Mouse (Mus musculus) neural tube, embryonic 15.5 days (tissue): ENCODE results near the gene Mbl1. TPM values are rescaled to one million over a fixed set of nuclear protein-coding genes. Genes with fewer than 3 reads are reported as not detected.

Experiments used
- ATAC-seq: fragments of 200-750 bp; cut with Nextera tagmentation; 2 replicates; pipeline ENCODE4 v1.8.0; 2017; ENCODE audit warnings: mild to moderate bottlenecking, moderate TSS enrichment, moderate library complexity; ENCODE audit not compliant: low FRiP score
- H3K27ac ChIP-seq: fragments of 300-500 bp; sonication (generic); replicated peaks from 2 replicates; pipeline ENCODE4 v1.5.1; 2015; ENCODE audit warnings: mild to moderate bottlenecking, inconsistent platforms
- H3K27me3 ChIP-seq: fragments of 300-500 bp; sonication (generic); replicated peaks from 2 replicates; pipeline ENCODE4 v1.6.1; 2015; ENCODE audit warnings: inconsistent platforms
- H3K36me3 ChIP-seq: fragments of 300-500 bp; sonication (generic); 2 replicates; pipeline ENCODE4 v1.6.1; 2015; ENCODE audit warnings: inconsistent platforms
- H3K4me1 ChIP-seq: fragments of 300-500 bp; sonication (generic); 2 replicates; pipeline ENCODE4 v1.6.1; 2015; ENCODE audit warnings: inconsistent platforms
- H3K4me2 ChIP-seq: fragments of 300-500 bp; sonication (generic); 2 replicates; pipeline ENCODE4 v1.6.1; 2015; ENCODE audit warnings: inconsistent platforms, mild to moderate bottlenecking, moderate library complexity
- H3K4me3 ChIP-seq: fragments of 300-500 bp; sonication (generic); replicated peaks from 2 replicates; pipeline ENCODE4 v1.5.1; 2015; ENCODE audit warnings: mild to moderate bottlenecking, inconsistent platforms
- H3K9ac ChIP-seq: fragments of 300-500 bp; sonication (generic); replicated peaks from 2 replicates; pipeline ENCODE4 v1.6.1; 2015; ENCODE audit warnings: mild to moderate bottlenecking, inconsistent platforms
- H3K9me3 ChIP-seq: fragments of 300-500 bp; sonication (generic); replicated peaks from 2 replicates; pipeline ENCODE4 v1.6.1; 2016; ENCODE audit warnings: inconsistent platforms
- WGBS: fragments of 180-500 bp; shearing (Covaris S2); methylation state at CpG from one replicate; pipeline ENCODE4 v1.1.7; 2015; ENCODE audit warnings: mixed read lengths; 5-methylcytosine and 5-hydroxymethylcytosine counted together
- polyA plus RNA-seq: library from polyadenylated mRNA; unstranded; fragments of >200 nt; fragmentation: Nextera tagmentation; extraction: Ambion mirVana; gene quantifications from 2 replicates; pipeline ENCODE4 v1.2.1, GENCODE M21; 2015

Gene Mbl1
- polyA plus RNA-seq, 1 experiment from 2014 or later: not detected

DNA sequence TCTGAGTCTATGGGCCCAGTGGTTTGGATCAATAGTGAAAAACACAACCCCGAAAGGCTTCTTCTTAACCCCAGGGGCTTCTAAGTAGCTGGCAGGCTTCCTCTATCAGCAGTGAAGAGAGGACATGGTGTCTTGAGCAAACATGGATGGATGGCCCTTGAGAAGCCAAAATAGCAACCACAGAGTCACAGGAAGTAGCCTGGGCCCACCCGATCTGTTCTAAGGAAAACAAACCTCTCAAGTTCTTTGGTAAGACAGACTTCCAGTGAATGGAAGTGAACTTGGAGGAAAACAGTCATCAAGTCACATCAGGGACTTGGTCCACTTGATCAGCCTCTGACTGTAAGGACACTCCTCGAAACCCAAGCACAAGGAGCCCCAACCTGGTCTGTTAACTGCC lies 4.3 kb upstream of the Mbl1 start:
- no peaks in the 10 kb centered on the region for H3K36me3 ChIP-seq
- no peak overlapping the region for H3K4me3 ChIP-seq
- no peak for ATAC-seq
- no peak overlapping the region for H3K4me2 ChIP-seq
- H3K27ac ChIP-seq: no peak overlapping the region
- 86% methylated on average over 3 of the region's 3 CpGs for WGBS
- H3K9me3 ChIP-seq: no peaks in the 10 kb centered on the region
- H3K4me1 ChIP-seq: no peaks in the 10 kb centered on the region
- H3K27me3 ChIP-seq: no peaks in the 10 kb centered on the region
- H3K9ac ChIP-seq: no peak overlapping the region

DNA sequence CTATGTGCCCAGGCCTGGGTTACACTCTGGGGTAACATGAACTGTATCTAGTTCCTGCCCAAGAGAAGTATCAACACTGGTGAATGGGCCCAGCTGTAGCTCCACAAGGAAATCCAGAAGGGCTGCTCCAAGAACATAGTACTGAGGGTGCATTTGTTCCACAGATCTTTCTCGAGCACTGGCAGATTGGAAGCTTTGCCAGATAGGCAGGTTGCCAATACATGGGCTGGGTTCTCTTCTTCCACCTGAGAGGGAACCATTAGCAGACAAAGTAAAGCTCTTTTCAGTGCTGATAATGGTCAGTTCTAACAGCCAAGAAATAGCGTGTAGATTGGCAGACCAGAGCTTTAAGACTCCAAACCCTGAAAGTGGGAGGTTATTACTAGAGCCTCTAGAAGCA lies 3.9 kb upstream of the Mbl1 start:
- no peaks in the 10 kb centered on the region for H3K9me3 ChIP-seq
- H3K4me3 ChIP-seq: no peak overlapping the region
- H3K4me1 ChIP-seq: no peaks in the 10 kb centered on the region
- no peaks in the 10 kb centered on the region for H3K36me3 ChIP-seq
- no peak for ATAC-seq
- no peak overlapping the region for H3K4me2 ChIP-seq
- no peak overlapping the region for H3K9ac ChIP-seq
- WGBS: 72% methylated on average over 2 of the region's 2 CpGs
- no peaks in the 10 kb centered on the region for H3K27me3 ChIP-seq
- H3K27ac ChIP-seq: no peak overlapping the region

DNA sequence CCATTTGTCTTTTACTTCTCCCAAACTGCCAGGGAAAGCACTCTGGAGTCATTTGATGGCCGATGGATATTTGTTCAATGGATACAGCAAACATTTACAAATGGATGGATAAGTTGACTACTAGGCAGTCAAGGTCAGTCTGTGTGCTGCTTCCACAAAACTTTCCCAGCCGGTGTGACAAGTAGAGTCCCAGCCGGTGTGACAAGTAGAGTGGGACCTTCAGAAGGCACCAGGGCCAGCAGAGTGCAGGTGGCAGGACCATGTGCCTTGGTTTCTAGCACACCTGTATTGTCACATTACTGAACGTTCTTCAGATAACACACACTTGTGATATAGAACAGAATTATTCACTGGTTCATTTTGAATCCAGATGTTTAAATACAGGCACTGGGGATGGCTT lies 8.8 kb downstream of the Mbl1 start:
- Histone ChIP-seq H3K27me3 (no peaks in the 10 kb centered on the region), H3K27ac (no peak overlapping the region), H3K9me3 (no peaks in the 10 kb centered on the region), H3K4me3 (no peak overlapping the region), H3K9ac (no peak overlapping the region), H3K4me2 (no peak overlapping the region), H3K36me3 (no peaks in the 10 kb centered on the region), H3K4me1 (no peaks in the 10 kb centered on the region)
- ATAC-seq: no peak
- WGBS: 88% methylated on average over 4 of the region's 4 CpGs

DNA sequence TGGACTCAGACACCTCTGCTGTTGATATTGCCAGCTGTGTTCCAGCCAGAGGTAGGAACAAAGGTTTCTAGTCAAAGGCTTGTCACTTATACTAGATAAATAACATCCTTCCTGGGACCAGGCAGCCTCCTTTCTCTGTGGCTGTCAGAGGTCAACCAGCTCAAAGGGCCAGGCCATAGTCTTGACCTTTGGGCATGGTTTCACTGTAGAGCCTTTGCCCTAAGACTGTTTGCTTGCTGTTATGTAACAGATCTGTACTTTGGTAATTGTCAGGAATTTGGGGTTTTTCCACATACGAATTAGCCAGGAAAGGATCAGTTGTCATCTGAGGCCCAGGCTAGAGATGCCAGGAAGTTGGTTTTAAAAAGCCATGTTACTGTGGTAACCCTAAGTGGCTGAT lies 9.5 kb downstream of the Mbl1 start:
- H3K4me3 ChIP-seq: no peak overlapping the region
- no peaks in the 10 kb centered on the region for H3K36me3 ChIP-seq
- H3K27me3 ChIP-seq: no peaks in the 10 kb centered on the region
- H3K4me2 ChIP-seq: no peak overlapping the region
- H3K4me1 ChIP-seq: no peaks in the 10 kb centered on the region
- no peak overlapping the region for H3K27ac ChIP-seq
- no peak for ATAC-seq
- no peaks in the 10 kb centered on the region for H3K9me3 ChIP-seq
- WGBS: 70% methylated on average over 1 of the region's 1 CpGs
- H3K9ac ChIP-seq: no peak overlapping the region

DNA sequence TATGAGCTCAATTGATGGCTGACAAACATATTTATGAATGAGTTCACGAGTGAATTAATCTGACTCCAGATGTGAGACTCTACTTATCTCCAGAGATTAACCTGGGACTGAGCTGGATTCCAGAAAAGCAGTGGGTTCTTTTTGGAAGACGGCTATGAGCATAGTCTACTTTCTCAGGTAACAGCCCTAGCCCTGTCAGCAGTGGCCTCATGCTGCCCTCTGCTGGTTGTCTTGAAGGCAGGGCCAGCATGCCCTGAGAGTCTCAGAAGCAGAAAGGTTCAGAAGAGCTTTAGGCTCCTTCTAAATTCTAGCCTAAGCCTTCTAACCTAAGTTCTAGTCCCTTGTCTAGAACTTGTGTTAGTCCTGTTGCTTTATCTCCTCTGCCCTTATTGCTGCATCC lies 11.4 kb downstream of the Mbl1 start:
- no peaks in the 10 kb centered on the region for H3K4me1 ChIP-seq
- H3K4me2 ChIP-seq: no peak overlapping the region
- no peak overlapping the region for H3K9ac ChIP-seq
- H3K9me3 ChIP-seq: no peaks in the 10 kb centered on the region
- H3K4me3 ChIP-seq: no peak overlapping the region
- 27% methylated on average over 2 of the region's 2 CpGs for WGBS
- ATAC-seq: no peak
- no peaks in the 10 kb centered on the region for H3K27me3 ChIP-seq
- H3K36me3 ChIP-seq: no peaks in the 10 kb centered on the region
- H3K27ac ChIP-seq: no peak overlapping the region

DNA sequence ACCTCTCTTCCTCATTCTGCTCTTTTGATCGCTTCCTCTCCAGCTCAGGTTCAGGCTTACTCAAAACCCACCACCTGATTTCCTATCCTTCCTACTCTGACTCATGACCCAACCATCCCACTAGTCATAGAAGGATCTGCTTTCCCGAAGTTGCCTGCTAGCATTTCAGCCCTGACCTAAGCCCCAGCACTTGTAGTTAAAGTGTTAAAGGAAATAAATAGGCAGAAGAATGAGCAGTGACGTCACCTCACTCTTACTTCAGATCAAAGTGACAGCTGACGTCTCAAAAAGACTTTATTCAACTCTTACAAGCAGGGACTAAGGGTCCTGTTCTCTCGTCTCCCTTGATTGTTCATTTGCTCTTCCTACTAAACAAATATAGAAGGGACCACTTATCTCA lies 16.0 kb downstream of the Mbl1 start:
- Histone ChIP-seq H3K4me2 (no peak overlapping the region), H3K4me3 (no peak overlapping the region), H3K9ac (no peak overlapping the region), H3K27ac (no peak overlapping the region), H3K36me3 (no peaks in the 10 kb centered on the region), H3K27me3 (no peaks in the 10 kb centered on the region), H3K9me3 (no peaks in the 10 kb centered on the region), H3K4me1 (no peaks in the 10 kb centered on the region)
- no peak for ATAC-seq
- 72% methylated on average over 5 of the region's 5 CpGs for WGBS

DNA sequence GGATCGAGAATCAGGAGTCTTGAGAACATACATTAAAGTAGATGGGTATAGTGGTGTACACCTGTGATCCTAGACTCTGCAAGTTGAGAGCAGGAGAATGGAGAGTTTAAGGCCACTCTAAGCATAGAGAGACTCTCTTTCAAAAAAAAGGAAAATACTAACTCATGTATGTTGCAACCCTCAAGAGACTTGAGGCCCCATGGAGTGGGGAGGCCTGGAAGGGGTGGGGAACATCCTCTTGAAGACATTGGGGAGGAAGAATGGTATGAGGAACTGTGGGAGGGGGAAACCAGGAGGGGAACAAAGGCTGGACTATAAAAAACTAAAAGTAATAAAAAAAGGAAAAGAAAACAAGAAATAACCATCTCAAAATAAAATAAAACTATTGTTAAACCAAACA lies 17.3 kb downstream of the Mbl1 start:
- Histone ChIP-seq H3K4me2 (no peak overlapping the region), H3K9me3 (no peaks in the 10 kb centered on the region), H3K27ac (no peak overlapping the region), H3K36me3 (no peaks in the 10 kb centered on the region), H3K4me3 (no peak overlapping the region), H3K27me3 (no peaks in the 10 kb centered on the region), H3K9ac (no peak overlapping the region), H3K4me1 (no peaks in the 10 kb centered on the region)
- 78% methylated on average over 1 of the region's 1 CpGs for WGBS
- ATAC-seq: no peak

DNA sequence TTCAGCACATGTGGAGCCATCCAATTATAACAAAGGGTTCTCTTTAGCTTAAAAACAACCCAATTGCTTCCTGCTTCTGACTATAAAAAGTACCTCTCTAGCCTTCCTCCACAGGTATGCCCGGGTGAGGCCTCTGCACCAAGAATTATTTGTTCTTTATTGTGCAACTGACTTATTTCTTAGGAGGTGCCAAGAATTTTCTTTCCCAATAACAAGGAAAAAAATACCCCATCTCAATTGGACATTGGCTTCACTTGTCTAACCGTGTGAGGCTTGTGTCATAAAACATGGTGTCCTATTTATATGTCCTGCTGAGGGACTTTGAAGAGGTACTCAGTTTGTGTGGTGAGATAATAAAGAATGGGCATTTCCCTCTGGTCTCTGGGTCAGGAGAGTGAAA lies 19.3 kb downstream of the Mbl1 start:
- Histone ChIP-seq H3K27ac (no peak overlapping the region), H3K9me3 (no peaks in the 10 kb centered on the region), H3K4me2 (no peak overlapping the region), H3K36me3 (no peaks in the 10 kb centered on the region), H3K4me3 (no peak overlapping the region), H3K27me3 (no peaks in the 10 kb centered on the region), H3K4me1 (no peaks in the 10 kb centered on the region), H3K9ac (no peak overlapping the region)
- 80% methylated on average over 2 of the region's 2 CpGs for WGBS
- no peak for ATAC-seq

DNA sequence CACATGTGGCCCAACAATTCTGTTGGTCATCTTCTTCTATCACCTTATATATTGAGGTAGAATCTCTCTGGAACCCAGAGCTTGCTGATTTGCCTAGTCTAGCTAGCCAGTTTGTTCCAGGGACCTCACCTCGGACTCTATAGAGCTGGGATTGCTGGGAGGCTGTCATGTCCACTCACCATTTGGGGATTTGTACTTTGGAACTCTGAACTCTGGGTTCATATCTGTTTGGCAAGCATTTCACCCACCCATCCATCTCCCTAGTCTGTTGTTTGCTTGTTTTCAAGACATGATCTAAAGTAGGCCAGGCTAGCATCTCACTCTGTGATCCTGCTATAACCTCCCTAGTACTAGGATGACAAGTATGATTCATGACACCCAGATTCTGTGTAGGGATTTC lies 23.5 kb downstream of the Mbl1 start:
- no peak for ATAC-seq

DNA sequence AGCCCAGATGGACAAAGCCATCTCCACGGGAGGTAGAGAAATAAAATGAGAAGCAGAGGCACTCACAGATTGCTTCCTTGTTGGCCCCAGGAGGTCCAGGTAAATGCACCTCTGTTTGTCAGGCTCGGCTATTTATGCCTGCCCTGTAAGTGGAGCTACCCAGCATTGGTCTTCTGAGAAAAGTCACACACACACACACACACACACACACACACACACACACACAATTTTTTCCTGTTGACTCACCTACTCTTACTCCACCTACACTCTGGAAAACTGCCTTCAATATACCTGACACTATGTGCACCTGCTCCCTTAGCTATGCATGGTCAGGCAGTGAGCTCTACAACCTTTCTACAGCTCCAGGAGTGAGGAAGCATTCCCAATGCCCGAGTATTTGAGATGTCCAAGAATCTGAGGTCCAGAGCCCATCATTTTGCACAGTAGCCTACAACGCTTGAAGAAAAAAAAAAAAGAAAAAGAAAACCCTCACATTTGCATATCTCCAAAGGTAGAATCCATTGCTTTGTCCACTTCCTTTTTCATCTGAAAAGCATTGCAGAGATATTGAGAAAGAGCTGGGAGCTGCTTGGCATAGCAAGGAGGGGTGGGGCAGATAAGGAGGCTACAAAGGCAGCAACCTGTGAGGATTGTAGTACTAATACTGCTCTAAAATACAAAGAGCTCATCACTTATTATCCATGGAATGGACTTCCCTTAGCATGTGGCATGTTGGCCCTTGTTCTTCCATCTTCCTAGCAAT lies 34.0 kb downstream of the Mbl1 start, which contains the start of gene Sftpd:
TSS of gene Sftpd (minus strand) at position 91 of the 763 bp plus-strand sequence.
- Histone ChIP-seq H3K4me1 (no peaks in the 10 kb centered on the region), H3K27ac (no peak within 1 kb of the TSS), H3K4me3 (no peak within 1 kb of the TSS), H3K9me3 (no peaks in the 10 kb centered on the region), H3K9ac (no peak within 1 kb of the TSS), H3K36me3 (no peaks in the 10 kb centered on the region), H3K4me2 (no peak within 1 kb of the TSS), H3K27me3 (no peaks in the 10 kb centered on the region)
- no peak for ATAC-seq
- 78% methylated on average over 4 of the region's 4 CpGs for WGBS

More for the DNA sequence above, 23.5 kb downstream of the Mbl1 start:
- H3K4me1 ChIP-seq: no peaks in the 10 kb centered on the region
- 73% methylated on average over 1 of the region's 1 CpGs for WGBS
- no peak overlapping the region for H3K4me3 ChIP-seq
- H3K27ac ChIP-seq: no peak overlapping the region
- no peak overlapping the region for H3K9ac ChIP-seq
- H3K36me3 ChIP-seq: no peaks in the 10 kb centered on the region
- H3K4me2 ChIP-seq: no peak overlapping the region
- no peaks in the 10 kb centered on the region for H3K9me3 ChIP-seq
- no peaks in the 10 kb centered on the region for H3K27me3 ChIP-seq

DNA sequence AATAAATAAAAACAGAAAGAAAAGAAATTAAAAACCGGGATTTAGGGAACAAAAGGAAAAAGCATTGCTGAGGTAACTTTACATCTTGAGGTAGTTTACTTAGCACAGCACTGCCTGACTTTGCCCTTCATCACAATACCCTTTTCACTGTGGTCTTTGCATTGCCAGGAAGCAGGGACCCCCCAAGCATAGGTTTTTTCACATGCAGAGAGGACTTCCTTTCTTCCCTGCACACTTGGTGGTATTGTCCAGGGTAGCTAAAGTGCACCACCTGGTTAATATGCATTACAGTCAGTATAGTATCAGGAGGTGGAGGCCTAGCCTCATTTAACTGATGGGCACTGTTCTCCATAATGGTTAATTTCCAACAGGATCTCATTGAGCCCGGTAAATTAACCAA lies 38.2 kb downstream of the Mbl1 start:
- Histone ChIP-seq H3K27ac (no peak overlapping the region), H3K4me2 (no peak overlapping the region), H3K4me3 (no peak overlapping the region), H3K9me3 (no peaks in the 10 kb centered on the region), H3K27me3 (no peaks in the 10 kb centered on the region), H3K4me1 (no peaks in the 10 kb centered on the region), H3K36me3 (no peaks in the 10 kb centered on the region), H3K9ac (no peak overlapping the region)
- ATAC-seq: no peak
- WGBS: 71% methylated on average over 2 of the region's 2 CpGs

DNA sequence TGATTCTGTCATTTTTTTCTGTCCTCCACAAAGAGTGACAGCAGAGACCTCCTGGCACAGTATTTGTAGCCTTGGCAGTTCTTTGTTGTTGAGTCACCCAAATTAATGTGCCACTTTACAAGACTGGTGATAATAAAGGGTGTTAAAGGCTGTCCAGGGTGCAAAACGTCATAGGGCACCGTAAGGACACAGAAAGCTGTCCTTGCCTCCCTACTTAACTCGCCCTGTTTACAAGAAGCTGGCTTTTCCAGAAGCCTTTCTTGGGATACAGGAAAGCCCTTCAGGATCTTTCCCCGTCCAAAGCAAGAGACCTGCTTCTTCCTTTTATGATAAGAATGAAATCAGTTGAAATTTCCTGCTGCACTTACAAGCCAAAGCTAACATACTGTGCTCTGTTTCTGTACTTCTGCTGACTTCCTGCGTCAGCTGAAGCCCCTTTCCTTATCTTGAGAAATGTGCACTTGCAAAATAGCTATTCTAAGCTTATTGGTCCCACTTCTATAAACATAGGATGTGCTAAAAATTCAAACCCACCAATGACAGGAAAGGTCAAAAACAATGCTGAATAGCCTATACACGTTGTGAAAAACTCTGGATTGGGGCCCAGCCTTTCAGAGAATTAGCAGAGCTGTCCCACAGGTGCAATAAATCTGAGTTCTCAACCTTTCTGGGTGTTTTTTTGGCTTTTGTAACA lies 46.9 kb downstream of the Mbl1 start:
- 53% methylated on average over 6 of the region's 6 CpGs for whole genome bisulfite sequencing
- Histone ChIP-seq H3K27ac (no peak overlapping the region), H3K36me3 (no peaks in the 10 kb centered on the region), H3K4me1 (no peaks in the 10 kb centered on the region), H3K9ac (no peak overlapping the region), H3K4me3 (no peak overlapping the region), H3K9me3 (no peaks in the 10 kb centered on the region), H3K27me3 (no peaks in the 10 kb centered on the region), H3K4me2 (no peak overlapping the region)
- ATAC-seq: no peak
